Mouse (Mus musculus) lung, postnatal 0 days (tissue): ENCODE data around the gene Slc24a2.

Source experiments
- CTCF ChIP-seq: IDR thresholded peaks from 2 replicates; pipeline ENCODE4 v1.5.1; 2016; ENCODE audit warnings: antibody characterized with exemption, mild to moderate bottlenecking
- EP300 ChIP-seq: IDR thresholded peaks from 2 replicates; pipeline ENCODE4 v1.6.1; 2016; ENCODE audit warnings: antibody characterized with exemption, mild to moderate bottlenecking, control low read depth

DNA sequence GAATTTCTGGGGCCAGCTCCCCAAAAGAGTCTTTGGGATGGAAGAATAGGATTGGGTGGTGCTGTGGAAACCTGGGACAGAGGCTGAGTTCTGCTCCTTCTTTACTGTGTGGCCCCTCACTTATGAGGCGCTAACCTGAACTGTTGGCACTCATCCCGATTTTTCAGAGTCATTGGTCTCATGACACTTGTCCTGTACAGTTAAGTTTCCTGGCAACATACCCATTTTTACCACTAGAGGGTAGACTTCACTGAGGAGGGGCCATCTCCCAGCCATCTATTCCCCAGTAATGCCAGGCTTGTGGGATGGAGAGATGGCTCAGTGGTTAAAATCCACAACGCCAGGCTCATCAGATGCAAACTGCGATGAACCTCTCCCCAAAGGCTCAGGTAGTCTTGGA, 192.7 kb downstream of the Slc24a2 start:
- peak; percentile 58 for TF ChIP-seq CTCF
- no peak for TF ChIP-seq EP300
